Mouse (Mus musculus) lung, postnatal 0 days (tissue): Measurements from ENCODE around the gene Mcl1.

ENCODE experiments used
- CTCF ChIP-seq: IDR thresholded peaks from 2 replicates; pipeline ENCODE4 v1.5.1; 2016; ENCODE audit warnings: antibody characterized with exemption, mild to moderate bottlenecking
- EP300 ChIP-seq: IDR thresholded peaks from 2 replicates; pipeline ENCODE4 v1.6.1; 2016; ENCODE audit warnings: antibody characterized with exemption, mild to moderate bottlenecking, control low read depth

DNA sequence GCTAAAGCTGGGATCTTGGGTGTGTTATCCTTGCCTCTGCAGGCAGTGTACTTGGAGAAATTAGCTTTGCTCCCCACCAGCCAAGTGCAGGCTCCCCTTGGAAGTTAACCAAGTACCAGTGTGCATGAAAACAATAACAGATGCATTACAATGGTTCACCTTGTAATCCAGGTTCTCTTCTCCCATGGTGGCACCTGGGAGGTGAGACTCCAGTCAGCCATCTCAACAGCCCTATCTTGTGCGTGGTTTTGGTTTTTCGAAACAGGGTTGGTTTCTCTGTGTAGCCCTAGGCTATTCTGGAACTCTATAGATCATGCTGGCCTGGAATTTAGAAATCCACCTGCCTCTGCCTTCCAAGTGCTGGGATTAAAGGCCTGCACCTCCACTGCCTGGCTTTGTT lies 4.9 kb downstream of the Mcl1 start:
- TF ChIP-seq CTCF (no peak), EP300 (no peak)
